Mouse (Mus musculus): Measurements from ENCODE around the gene Ppfibp2. TPM values are rescaled to one million over a fixed set of nuclear protein-coding genes. Genes with fewer than 3 reads are reported as not detected.

The Ppfibp2 gene
- total RNA-seq, 4 experiments from 2014 or later, result 7.6 to 10.9 (median 10.7) TPM

DNA sequence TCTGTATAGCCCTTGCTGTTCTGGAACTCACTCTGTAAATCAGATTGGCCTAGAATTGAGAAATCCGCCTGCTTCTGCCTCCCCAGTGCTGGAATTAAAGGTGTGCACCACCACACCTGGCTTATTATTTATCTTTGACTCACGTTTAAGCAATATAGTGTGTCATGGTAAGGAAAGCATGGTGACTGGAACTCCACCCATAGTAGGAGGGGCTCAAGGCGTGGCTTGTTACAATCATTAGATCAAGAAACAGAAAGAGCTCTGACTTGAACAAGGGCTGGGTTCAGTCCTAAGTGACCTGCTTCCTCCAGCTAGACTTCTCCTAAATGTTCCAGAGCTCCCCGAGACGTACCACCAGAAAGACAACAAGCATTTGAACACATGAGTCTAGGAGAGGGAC is 105.6 kb downstream of the Ppfibp2 start:
- DNase-seq (ENCODE audit: low spot score in 2 of 2), result no peak

DNA sequence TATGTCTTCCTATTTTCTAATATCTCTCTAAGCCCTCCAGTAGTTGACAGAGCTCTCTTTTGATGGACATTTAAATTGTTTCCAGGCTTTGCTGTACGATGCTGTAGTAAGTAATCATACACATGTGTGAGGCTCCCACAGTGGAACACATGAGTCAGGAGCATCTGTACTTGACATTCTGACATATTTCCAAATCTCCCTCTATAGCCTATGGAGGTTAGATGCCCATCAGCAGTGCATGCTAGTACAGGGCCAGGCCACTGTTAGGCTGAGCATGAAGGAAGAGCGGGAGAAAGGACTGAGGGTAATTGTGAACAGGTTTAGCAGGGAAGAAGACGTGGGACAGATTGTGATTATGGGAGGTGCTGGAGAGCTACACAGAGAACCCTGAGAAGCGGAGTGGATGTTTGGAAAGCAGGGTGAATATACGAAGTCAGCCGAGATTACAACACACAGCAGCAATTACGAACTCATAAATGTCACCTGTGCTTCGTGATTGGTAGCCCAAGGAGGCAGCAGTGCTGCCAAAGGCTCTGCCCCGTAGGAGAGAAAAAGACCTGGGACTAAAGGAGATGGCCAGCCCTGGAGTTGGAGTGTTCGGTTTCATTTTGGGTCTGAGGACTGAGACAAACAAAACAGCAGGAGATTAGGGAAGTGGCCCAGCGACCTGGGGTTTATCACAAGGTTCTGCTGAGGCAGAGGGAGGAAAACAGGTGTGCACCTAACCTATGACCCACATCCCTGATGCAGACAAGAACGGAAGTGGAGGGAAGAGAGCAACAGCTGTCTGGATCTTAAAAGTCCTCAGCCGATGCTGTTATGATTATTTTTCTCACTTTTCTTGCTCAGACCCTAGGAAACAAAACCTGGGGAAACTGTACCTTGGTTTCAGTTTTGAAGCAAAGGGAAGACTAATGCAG is 107.7 kb downstream of the Ppfibp2 start:
- DNase-seq (ENCODE audit: low spot score in 2 of 2), result no peak

DNA sequence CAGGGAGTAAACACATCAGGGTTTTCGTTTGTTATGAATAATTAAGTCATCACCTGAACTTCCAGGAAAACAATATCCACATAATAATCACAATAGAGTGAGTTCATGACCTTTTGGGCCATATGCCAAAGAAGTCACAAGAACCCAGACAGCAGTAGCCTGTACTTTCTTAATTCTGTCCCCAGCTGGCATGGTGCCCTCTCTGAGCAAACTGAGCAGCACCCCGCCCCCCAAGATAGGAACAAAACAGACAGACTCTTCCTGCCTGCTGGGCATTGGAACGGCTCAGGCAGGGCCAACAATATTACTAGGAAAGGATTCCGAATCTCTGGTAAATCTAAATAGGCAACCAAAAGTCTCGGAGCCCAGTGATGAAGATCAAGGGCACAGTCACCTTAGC is 110.9 kb downstream of the Ppfibp2 start:
- DNase-seq (ENCODE audit: low spot score in 2 of 2), result no peak

DNA sequence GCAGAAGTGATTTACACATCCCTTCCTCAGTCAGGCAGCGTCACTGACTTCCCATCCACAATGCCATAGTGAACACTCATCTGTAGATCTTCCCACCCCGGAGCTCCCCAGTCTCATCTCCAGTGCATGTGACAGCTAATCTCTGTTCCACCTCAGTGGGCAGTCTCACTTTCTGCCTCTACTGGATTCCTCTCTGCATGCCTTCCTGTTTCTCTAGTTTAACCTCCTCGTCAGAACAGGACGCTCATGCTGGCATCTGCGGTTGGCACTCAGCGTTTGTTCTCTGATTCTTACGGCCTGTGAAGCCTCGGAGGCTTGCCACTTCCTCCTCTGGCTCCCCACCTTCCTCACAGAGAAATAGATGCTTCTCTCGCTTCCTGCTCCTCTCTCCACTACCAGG is 112.6 kb downstream of the Ppfibp2 start:
- DNase-seq (ENCODE audit: low spot score in 2 of 2), result no peak

DNA sequence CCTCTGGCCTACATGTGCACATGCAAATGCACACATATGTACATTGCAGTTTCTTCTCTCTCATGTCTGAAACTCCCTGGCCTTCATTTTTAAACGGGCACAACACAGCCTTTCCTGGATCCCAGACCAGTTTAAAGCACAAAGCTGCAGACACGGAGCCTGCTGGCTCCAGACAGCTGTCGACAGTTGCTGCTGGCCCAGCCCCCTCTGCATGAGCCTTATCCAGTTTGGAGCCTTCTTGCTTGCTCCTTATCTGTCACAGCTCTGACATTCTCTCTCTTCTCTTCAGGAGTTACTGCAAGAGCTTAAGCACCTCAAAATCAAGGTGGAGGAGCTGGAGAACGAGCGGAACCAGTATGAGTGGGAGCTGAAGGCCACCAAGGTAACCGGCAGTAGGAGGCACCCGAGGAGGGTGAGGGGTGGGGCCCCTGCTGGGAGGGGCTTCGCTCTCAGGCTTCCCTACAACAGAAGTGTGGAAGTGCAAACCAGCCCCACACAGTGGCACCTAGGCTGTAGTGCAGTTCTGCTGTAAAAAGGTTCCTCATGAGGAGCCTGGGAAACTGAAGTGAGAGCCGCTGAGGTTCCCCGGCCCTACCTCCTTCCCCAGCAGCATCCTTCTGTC is 113.6 kb downstream of the Ppfibp2 start:
- peak; percentile 28 to 46 for DNase-seq (ENCODE audit: low spot score in 2 of 2)

DNA sequence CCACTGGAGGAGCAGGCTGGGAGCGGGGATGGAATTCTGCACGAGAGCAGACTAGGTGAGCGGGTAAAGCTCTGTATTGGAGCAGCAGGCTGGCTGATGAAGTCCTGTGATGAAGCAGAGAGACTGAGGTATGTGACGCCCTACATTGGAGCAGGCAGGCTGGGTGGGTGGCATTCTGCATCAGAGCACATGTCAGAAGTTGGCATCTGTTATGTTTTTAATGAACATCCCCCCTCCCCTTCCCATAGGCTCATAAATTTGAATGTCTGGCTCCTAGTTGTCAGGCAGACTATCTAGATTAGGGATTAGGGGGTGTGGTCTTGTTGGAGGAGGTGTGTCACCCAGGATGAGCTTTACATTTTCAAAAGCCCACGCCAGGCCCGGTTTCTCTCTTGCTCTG is 117.7 kb downstream of the Ppfibp2 start:
- peak; percentile 5 to 10 for DNase-seq (ENCODE audit: low spot score in 2 of 2)

DNA sequence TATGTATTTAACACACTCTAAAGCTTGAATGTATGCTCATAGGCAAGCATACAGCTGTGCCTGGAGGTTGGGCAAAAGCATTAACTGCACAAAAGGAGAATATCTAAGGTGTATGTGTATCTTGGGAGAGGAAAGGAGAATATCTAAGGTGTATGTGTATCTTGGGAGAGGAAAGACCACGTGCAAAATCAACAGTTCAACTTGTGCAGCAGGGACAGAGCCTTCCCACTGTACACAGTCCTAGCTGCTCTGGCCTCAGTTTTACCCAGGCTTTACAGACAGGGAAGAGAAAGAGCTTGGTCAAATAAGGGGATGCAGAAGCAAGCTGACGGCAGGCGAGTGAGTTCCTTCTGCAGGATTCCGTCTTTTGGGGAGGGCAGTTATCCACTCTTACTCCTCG is 119.1 kb downstream of the Ppfibp2 start:
- DNase-seq (ENCODE audit: low spot score in 2 of 2), result no peak

DNA sequence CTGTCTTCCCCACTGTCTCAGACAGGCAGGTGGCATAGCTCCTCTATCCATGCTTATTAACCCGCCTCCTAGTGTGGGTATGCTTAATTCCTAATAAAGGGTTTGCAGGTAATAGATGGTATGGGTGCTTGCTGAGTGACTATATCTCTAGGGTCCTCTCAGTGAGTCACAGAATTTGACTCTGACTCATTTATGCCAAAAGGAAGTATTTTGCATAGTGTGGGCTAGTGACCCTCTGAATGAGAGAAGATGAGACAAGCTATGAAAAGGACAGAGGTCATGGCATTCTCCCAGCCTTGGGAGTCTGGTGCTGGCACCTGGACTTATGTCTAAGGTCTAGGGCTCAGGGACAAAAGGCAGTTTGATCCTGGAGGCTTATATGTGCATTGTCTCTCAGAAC is 125.8 kb downstream of the Ppfibp2 start:
- DNase-seq (ENCODE audit: low spot score in 2 of 2), result no peak

DNA sequence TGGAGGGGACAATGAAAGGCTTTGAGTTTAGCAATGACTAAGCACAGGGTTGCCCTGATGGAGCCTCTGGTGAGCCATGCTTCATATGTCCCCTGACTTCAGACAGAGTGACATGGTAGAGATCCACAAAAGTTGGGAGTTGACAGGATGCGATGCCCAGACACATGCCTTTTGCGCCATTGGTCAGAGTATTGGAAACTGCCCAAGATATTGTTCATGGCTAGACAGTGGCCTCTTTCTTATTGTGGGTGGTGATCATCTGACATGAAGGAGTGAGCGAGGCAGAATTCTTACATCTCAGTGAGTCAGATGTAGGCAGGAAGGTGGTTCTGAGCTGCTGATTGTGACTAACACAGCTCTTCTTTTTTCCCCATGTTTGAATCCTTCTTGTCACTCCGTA is 127.5 kb downstream of the Ppfibp2 start:
- DNase-seq (ENCODE audit: low spot score in 2 of 2), result no peak

DNA sequence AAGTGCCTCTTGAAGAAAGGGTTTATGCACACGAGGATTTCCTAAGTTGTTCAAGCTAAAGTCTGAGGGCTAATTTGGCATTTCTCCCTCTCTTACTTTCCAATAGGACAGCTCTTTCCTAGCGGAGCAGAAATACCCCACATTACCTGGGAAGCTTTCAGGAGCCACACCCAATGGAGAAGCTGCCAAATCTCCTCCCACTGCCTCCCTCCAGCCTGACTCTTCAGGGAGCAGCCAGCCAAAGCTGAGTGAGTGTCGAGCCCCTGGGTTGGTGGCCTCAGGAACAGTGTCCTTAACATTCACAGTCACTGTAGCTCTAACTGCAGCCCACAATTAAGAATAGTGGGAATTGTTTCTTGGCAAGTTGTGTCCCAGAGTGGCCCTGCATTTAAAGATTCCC is 132.5 kb downstream of the Ppfibp2 start:
- DNase-seq (ENCODE audit: low spot score in 2 of 2), result no peak

DNA sequence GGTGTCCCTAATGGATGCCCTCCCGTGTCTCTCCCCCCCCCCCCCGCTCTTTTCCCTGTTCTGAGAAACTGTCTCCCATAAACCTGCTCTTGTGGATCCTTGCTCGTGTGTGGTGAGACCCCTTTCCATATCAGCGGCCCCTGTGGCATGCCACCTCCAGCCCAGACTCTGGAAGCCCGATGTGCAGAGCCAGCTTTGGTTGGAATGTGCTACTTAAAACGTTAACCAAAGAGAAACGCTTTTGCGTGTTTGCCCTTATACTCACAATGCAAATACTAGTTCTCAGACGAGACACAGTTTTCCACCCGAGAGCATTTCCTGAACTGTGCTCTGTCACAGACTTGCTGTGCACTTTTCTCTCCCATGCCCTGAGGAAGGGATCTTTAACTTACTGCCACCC is 135.6 kb downstream of the Ppfibp2 start:
- DNase-seq (ENCODE audit: low spot score in 2 of 2), result no peak

DNA sequence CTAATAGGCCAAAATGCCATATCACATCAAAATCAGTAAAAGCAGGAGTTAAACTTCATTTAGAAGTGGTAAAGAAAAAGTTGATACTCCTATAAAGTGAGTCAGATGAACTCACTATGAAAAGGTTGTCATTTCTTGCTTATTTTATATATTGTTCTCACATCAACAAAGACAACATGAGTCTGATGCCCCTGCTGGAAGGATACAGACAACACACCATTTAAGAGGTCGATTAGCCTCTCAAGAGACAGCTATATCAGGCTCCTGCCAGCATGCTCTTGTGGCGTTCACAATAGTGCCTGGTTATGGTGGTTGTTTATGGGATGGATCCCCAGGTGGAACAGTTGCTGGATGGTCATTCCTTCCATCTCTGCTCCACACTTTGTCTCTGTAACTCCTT is 138.2 kb downstream of the Ppfibp2 start:
- DNase-seq (ENCODE audit: low spot score in 2 of 2), result no peak

DNA sequence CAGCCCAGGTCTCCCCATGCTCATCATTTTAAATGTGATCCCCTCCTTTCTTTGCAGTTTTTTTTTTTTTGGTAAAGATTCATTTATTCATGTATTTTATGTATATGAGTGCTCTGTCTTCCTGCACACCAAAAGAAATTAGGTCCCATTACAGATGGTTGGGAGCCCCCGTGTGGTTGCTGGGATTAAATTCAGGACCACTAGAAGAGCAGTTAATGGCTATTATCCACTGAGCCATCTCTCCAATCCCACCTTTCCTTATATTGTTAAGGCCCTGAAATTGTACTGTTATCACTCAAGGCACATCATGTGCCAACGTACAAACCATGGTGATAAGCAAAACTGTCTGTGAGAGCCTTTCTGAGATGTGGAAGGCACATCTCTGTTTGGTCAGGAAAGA is 143.7 kb downstream of the Ppfibp2 start:
- peak in 1 of 2 experiments; percentile 29 for DNase-seq (ENCODE audit: low spot score in 2 of 2)

DNA sequence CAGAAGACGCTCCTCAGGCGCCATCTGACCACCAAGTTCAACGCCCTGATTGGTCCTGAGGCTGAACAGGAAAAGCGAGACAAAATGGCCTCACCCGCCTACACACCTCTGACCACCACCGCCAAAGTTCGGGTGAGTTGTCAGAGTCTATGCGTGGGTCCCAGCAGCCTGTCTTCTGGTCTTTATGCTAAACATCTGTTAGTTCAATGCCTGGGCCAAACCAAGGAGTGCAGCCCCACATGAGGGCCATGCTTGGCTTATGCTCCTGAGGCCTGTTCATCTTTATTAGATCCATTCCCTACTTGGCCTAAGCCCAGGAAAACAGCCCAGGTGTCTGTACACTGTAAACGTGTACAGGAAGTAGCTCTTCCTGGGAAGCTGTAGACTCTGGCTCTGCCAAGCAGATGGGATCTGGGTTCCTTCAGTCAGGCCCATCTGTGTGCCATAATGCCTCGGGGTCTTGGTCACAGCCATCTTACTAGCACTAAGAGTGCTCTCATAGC is 148.0 kb downstream of the Ppfibp2 start:
- no peak for DNase-seq (ENCODE audit: low spot score in 2 of 2)

DNA sequence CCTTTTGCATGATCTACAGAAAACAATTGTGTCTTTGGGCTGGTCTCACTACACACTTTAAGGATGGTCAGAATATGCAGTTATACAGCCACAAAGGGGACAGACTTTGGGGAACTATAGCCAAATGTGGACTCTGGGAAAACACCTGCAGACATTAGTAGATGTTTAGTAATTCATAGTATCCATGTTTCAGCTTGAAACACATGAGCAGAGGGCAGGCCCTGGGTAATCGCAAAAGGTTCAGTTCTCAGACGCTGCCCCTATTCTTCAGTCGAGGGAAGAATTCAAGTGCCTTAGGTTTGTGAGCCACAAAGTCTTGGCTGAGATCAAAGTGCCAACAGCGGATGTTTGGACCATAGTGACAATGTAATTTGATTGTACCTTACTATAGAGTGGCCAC is 149.4 kb downstream of the Ppfibp2 start:
- DNase-seq (ENCODE audit: low spot score in 2 of 2), result no peak

DNA sequence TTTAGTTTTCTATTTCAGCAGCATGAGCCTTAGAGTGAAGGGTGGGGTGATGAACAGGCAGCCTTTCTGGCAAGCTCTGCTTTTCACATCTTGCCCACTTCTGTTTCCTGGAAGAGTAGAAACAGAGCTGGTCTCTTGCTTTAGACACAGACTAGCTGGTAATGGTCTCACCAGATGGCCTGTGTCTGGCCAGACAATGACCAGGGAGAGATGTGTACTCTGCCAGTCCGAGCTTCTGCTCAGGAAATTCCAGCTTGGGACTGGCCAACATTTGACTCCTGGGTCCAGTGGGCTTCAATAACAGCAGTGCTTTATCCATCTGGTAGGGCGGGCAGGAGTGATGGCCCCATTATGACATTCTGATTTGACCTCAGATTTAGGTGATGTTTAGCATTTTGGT is 150.1 kb downstream of the Ppfibp2 start:
- DNase-seq (ENCODE audit: low spot score in 2 of 2), result no peak

DNA sequence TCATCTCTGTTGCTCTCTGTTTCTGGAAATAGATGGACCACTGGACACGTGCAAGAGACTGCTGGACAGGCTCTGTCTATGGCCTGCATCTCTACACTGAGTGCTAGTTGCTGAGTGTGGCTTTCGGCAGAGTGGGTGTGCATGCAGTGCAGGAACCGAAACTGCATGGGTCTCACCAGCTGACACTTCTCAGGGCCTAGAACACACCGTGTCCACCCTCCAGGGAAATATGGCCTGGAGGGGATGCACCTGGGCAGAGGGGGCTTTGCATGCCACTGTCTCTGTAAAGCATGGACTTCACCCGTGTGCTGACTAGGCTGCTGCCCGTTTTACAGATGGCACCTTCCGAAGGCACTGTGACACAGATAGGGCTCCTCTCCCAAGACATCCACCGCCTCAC is 151.0 kb downstream of the Ppfibp2 start:
- DNase-seq (ENCODE audit: low spot score in 2 of 2), result no peak

DNA sequence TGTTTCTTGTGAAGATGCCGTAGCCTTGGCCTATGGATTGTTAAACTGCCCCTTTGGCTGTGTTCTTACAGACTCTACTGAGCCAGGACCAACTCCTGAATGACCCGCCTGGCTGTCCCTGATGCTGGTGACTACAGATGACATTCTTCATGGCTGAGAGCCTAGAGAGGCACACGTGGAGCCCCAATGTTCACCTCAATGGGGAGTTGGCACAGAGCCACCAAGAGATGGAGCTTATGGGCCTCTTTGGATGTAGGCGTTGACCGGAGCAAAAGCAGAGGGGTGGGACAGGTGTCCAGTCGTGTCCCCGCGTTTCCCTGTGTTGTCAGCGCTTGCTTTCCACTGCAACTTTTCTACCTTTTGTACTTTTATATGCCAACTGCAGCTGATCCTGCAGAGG is 152.5 kb downstream of the Ppfibp2 start:
- DNase-seq (ENCODE audit: low spot score in 2 of 2), result no peak

DNA sequence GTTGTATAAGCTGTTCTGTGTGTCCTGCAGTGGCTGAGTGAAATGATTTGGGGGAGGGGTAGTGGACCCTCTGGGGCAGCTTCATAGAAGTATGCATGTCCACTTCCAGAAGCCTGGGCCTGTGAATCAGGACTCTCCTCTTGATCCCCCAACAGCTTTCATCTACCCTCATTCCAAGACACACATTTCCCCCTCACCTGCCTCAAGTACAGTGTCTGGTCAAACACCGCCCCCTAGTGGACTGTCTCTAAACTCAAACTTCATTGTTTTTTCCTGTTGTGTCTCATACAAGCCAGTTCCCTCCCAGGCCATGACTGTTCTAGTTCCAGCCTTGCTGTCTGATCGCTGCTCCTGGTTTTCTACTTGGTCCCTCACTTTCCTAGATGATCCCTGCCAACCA is 152.9 kb downstream of the Ppfibp2 start:
- peak in 1 of 2 experiments; percentile 27 for DNase-seq (ENCODE audit: low spot score in 2 of 2)

DNA sequence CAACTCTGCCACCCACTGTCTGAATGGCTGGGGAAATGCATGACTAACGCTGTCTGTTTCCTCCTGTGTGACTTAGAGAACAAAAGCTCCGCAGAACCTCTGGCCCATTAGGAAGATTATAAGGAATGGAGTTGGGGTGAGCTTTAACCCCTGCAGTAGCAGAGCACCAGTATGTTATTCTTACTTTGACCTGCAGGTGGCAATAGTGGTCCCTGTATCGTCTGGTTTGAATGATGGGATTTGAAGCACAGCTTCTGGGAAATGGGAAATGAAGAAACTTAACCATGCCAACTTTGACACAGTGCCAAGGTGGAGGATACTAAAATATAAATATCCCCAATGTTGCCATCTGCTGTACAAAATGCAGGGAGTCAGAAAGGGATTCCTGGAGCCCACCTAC is 154.3 kb downstream of the Ppfibp2 start:
- peak; percentile 17 to 23 for DNase-seq (ENCODE audit: low spot score in 2 of 2)

DNA sequence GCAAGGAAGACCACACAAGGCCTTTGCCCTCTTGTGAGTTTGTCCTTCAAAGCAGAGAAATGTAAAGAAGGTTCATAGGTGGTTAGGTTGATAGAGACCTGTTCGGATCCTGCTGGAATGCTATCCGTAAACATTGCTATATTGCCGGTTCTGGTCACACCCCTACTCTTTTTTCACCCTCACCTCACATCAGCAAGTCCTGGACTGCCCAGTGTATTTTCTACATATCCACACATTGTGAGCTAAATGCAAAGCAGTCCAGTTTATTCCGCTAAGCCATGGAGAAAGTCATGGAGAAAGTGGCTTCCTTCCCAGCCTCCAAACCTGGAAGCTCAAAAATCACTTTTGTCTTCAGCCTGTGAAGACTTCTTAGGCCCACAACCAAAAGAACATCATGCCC is 154.7 kb downstream of the Ppfibp2 start:
- DNase-seq (ENCODE audit: low spot score in 2 of 2), result no peak

DNA sequence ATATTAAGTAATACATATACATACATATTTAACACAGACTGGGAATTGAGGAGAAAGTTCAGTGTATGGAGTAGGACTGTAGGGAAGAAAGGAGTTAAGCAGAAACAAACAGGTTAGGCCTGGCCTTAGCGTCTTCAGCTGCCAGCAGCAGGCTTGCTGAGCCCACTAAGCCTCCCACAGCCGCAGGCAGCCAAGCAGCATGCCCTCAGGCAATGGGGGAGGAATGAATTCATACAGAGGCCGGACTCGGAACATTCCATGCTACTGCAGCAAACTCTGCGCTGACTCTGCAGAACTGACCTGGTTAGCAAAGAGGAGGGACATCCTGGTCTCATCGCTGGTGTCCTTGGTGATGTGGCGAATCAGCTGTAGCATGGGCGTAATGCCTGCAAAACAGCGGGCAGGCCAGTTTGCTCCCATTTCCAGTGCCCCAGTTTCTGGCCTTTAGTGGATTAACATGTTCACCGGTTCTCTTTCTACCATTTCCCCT is 157.1 kb downstream of the Ppfibp2 start:
- no peak for DNase-seq (ENCODE audit: low spot score in 2 of 2)

DNA sequence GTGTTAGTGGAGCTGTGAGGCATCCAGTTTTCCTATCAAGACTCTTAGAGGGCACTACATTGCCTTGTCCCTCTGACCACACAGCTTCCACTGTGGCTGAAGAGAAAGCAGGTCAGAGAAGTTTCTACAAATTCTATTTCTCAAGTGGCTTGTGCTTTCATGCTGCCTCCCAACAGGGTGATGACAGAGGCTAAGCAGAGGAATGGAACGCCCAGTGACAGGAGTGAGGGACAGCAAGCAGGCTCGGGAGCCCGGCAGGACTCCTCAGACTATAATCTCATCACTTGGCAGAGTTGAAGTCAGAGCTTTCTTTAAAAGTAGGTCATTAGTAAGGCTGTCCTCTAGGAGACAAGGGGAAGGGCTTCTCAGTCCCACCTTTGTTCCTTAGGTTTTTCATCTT is 160.9 kb downstream of the Ppfibp2 start:
- DNase-seq (ENCODE audit: low spot score in 2 of 2), result no peak

All from layer of hippocampus, adult 8-10 months (tissue).